Mouse (Mus musculus) central nervous system, embryonic 14 days (tissue): ENCODE results near the gene Gins2. TPM values are rescaled to one million over a fixed set of nuclear protein-coding genes. Genes with fewer than 3 reads are reported as not detected.

Experiments used
- polyA plus RNA-seq: library from polyadenylated mRNA; depleted of rRNA; stranded (reverse); fragments of >200 nt; gene quantifications from 2 replicates; pipeline ENCODE4 v1.2.3, GENCODE M21; 2012; rRNA removed

Gene Gins2
- polyA plus RNA-seq: 28.7 and 30.4 TPM in 2 replicates

DNA sequence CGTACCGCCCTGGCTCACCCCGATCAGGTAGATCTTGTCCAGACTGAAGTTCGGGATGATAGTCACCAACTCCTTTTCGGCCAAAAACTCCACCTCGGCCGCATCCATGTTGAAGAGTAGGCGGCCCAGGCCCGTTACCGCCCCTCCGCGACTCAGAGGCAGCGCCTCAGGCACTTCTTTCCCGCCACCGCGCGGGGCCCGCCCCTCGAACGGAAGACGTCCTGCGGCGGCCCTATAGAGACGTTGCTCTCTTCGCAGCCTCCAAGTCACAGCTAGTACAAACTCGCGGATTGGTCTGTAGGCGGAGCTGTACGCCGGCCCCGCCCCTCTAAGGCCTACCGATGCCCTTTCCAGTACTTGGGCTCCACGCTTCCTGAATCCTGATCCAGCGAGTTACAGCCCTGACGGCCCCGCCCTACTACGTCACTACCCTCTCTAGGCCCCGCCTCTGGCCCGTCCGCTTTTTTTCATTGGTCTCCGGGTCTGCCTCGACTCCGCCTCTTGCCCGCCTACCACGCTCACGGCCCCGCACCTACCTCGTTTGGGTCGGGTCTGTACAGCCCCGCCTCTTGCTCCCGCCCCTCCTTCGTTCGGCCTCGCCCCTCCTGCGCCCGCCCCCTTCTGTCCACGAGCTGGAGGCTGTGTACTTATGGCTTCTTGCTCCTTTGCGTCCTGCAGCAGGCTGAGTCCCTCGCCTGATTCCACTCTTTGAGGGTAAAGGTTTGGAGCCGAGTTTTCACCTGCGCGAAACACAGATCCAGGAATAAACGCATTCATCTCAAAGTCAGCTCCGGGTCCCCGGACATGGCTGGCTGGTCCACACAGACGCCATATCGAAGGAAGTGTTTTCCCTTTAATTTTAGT lies at the start of gene Gins2:
Gins2 (minus strand) TSS at position 397 of the 864 bp plus-strand sequence.

Other genes with a start within 250 kb of the Gins2 start
- 6.4 and 7.0 TPM in 2 replicates for gene 1190005I06Rik, start 58.3 kb upstream of the Gins2 start, polyA plus RNA-seq
- gene Gm27021, start 78.8 kb upstream of the Gins2 start, polyA plus RNA-seq: 3.0 and 3.8 TPM in 2 replicates
- gene Cox4i1, start 78.9 kb upstream of the Gins2 start, polyA plus RNA-seq: 1,286 and 1,306 TPM in 2 replicates
- 87.3 and 92.8 TPM in 2 replicates for gene Emc8, start 79.3 kb upstream of the Gins2 start, polyA plus RNA-seq
- 1.9 and 2.0 TPM in 2 replicates for gene Irf8, start 147.1 kb upstream of the Gins2 start, polyA plus RNA-seq